Mouse (Mus musculus): Measurements from ENCODE around the gene Erv3. TPM values are rescaled to one million over a fixed set of nuclear protein-coding genes. Genes with fewer than 3 reads are reported as not detected.

Gene Erv3
- polyA plus RNA-seq, 1 experiment from 2014 or later: not detected

Other genes starting within 250 kb of the Erv3 start
- 16.6 and 19.3 TPM in 2 replicates for gene Prnp, start 50.2 kb upstream of the Erv3 start, polyA plus RNA-seq (2014; fragmentation: Nextera tagmentation; extraction: Ambion mirVana)
- gene Prn, start 50.2 kb upstream of the Erv3 start, polyA plus RNA-seq (2014; fragmentation: Nextera tagmentation; extraction: Ambion mirVana): not detected in 2 replicates
- 14.6 and 16.0 TPM in 2 replicates for gene Prnd, start 91.1 kb upstream of the Erv3 start, polyA plus RNA-seq (2014; fragmentation: Nextera tagmentation; extraction: Ambion mirVana)
- 6.9 and 8.5 TPM in 2 replicates for gene Rassf2, start 170.5 kb upstream of the Erv3 start, polyA plus RNA-seq (2014; fragmentation: Nextera tagmentation; extraction: Ambion mirVana)